Mouse (Mus musculus) stomach, embryonic 16.5 days (tissue): ENCODE measurements around the gene 2210408I21Rik. TPM values are rescaled to one million over a fixed set of nuclear protein-coding genes. Genes with fewer than 3 reads are reported as not detected.

Experiments
- ATAC-seq: fragments of 200-750 bp; cut with Nextera tagmentation; 2 replicates; pipeline ENCODE4 v1.8.0; 2017; ENCODE audit warnings: moderate number of reproducible peaks, moderate TSS enrichment; ENCODE audit not compliant: insufficient read depth, low FRiP score
- H3K27ac ChIP-seq: fragments of 300-500 bp; sonication (generic); 2 replicates; pipeline ENCODE4 v1.5.1; 2014; ENCODE audit warnings: low read length
- H3K27me3 ChIP-seq: fragments of 300-500 bp; sonication (generic); 2 replicates; pipeline ENCODE4 v1.6.1; 2014; ENCODE audit warnings: low read length, control low read depth, mixed read lengths; ENCODE audit not compliant: control insufficient read depth, insufficient read depth
- H3K36me3 ChIP-seq: fragments of 300-500 bp; sonication (generic); 2 replicates; pipeline ENCODE4 v1.6.1; 2014; ENCODE audit warnings: low read length; ENCODE audit not compliant: control insufficient read depth, insufficient read depth
- H3K4me1 ChIP-seq: fragments of 300-500 bp; sonication (generic); 2 replicates; pipeline ENCODE4 v1.6.1; 2014; ENCODE audit warnings: low read length, control low read depth, mixed read lengths; ENCODE audit not compliant: control insufficient read depth, insufficient read depth
- H3K4me2 ChIP-seq: fragments of 300-500 bp; sonication (generic); 2 replicates; pipeline ENCODE4 v1.6.1; 2014; ENCODE audit warnings: low read depth, low read length, mixed read lengths
- H3K4me3 ChIP-seq: fragments of 300-500 bp; sonication (generic); replicated peaks from 2 replicates; pipeline ENCODE4 v1.5.1; 2014; ENCODE audit warnings: mild to moderate bottlenecking, low read length
- H3K9ac ChIP-seq: fragments of 300-500 bp; sonication (generic); 2 replicates; pipeline ENCODE4 v1.6.1; 2014; ENCODE audit warnings: low read length
- H3K9me3 ChIP-seq: fragments of 300-500 bp; sonication (generic); replicated peaks from 2 replicates; pipeline ENCODE4 v1.6.1; 2016; ENCODE audit warnings: low read length, control low read depth; ENCODE audit not compliant: control insufficient read depth
- WGBS: fragments of 180-500 bp; shearing (Covaris S2); extraction: QIAGEN DNeasy Blood & Tissue Kit; methylation state at CpG from one replicate; pipeline ENCODE4 v1.1.7; 2014; 5-methylcytosine and 5-hydroxymethylcytosine counted together
- polyA plus RNA-seq: library from polyadenylated mRNA; unstranded; fragments of >200 nt; fragmentation: Nextera tagmentation; extraction: Ambion mirVana; gene quantifications from 2 replicates; pipeline ENCODE4 v1.2.1, GENCODE M21; 2015

The 2210408I21Rik gene
- polyA plus RNA-seq, 1 experiment from 2014 or later: 7.0 TPM

- Histone ChIP-seq H3K36me3 (no peaks in the 10 kb centered on the region), H3K9ac (no peak overlapping the region), H3K27me3 (no peaks in the 10 kb centered on the region), H3K4me2 (no peak overlapping the region), H3K27ac (no peak overlapping the region), H3K4me3 (no peak overlapping the region), H3K9me3 (no peaks in the 10 kb centered on the region), H3K4me1 (no peaks in the 10 kb centered on the region)
- no peak for ATAC-seq
- 43% methylated on average over 3 of the region's 3 CpGs for WGBS
Measured at GRCm38 (mm10) chr13:77262715-77263338, 127.5 kb downstream of the 2210408I21Rik start.

- H3K27ac ChIP-seq: no peak overlapping the region
- no peaks in the 10 kb centered on the region for H3K27me3 ChIP-seq
- H3K9ac ChIP-seq: no peak overlapping the region
- ATAC-seq: no peak
- no peaks in the 10 kb centered on the region for H3K4me1 ChIP-seq
- no peaks in the 10 kb centered on the region for H3K9me3 ChIP-seq
- no peaks in the 10 kb centered on the region for H3K36me3 ChIP-seq
- no peak overlapping the region for H3K4me3 ChIP-seq
- H3K4me2 ChIP-seq: no peak overlapping the region
- WGBS: 58% methylated on average over 7 of the region's 7 CpGs
Measured at GRCm38 (mm10) chr13:77263400-77264179, 128.2 kb downstream of the 2210408I21Rik start.

DNA sequence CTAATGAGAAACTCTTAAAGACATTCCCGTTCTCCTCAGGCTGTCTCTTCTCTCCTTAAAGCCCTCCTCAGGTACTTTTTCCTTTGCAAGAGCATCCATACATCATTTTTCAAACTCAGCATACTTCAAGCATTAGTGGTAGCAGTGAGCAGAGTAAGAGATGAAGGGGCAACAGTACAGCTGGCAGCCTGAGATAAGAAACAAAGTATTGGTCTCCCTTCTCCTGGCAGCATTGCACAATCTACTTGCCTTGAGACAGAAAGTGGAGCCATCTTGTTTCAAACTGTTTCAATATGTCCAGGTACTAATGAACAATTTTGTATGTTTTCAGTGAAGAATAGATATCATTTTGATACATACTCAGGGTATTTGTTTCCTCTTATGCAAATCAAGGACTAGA is 129.1 kb downstream of the 2210408I21Rik start:
- ATAC-seq: no peak
- Histone ChIP-seq H3K4me1 (no peaks in the 10 kb centered on the region), H3K27ac (no peak overlapping the region), H3K4me3 (no peak overlapping the region), H3K9me3 (no peaks in the 10 kb centered on the region), H3K4me2 (no peak overlapping the region), H3K9ac (no peak overlapping the region), H3K27me3 (no peaks in the 10 kb centered on the region), H3K36me3 (no peaks in the 10 kb centered on the region)
- 54% methylated on average over 1 of the region's 1 CpGs for WGBS

DNA sequence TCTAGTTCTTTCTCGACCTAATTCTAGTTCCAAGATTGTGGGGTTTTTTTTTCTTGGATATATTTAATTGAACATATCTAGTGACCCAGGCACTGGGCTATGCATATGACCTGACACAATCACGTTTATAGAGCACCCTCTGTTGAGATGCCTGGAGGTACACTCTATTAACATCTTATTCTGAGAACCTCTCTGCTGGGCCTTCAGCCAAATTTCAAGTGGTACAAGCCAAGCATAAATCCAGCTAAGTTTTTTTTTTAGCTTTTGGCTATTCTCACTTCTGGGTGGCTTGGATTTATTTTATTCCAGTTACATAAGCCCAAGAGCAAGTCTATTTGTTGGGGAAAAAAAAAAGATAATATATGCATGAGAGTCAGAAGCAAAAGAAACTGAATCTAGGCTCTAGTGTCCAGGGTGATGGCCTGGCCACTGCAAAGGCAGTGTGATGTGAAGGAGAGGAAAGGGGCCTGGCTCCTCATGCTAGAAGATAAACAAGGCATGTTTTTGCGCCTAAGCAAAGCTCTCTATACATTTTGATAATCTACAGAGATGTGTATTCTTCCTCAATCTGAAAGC is 139.9 kb downstream of the 2210408I21Rik start:
- Histone ChIP-seq H3K4me1 (no peaks in the 10 kb centered on the region), H3K27ac (no peak overlapping the region), H3K4me3 (no peak overlapping the region), H3K36me3 (no peaks in the 10 kb centered on the region), H3K27me3 (no peaks in the 10 kb centered on the region), H3K9me3 (no peaks in the 10 kb centered on the region), H3K9ac (no peak overlapping the region), H3K4me2 (no peak overlapping the region)
- no peak for ATAC-seq
- 60% methylated on average over 3 of the region's 3 CpGs for WGBS

DNA sequence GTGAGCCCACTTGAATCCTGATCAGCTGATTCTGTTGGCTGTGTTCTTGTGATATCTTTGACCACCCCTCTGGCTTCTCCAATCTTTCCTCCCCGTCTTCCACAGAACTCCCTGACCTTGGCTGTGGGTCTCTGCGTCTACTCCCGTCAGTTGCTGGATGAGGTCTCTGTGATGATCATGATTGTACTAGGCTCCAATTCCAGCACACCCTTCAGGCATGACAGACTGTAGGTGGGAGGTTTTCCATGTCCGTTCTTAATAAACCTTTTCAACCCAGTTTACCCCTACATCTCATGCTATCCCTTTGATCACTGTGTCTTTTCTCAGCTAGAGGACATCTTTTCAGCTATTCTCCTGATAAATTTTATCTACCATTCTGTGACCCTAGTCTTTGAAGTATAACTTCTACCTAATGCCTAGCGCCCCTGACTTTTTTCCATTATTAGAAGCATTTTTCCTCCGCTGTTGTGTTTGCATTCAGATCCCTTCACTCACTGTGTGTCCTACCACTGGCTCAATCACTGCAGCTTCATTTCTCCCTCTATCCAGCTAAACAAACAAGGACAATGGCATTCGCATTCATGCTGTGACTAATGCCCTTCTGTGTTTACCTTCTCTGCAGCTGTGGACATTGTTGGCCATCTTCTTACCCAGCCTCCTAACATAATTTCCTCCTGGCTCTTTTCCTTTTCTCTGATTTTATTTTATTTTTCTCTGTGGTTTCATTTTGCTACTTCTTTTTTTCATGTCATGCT is 143.5 kb downstream of the 2210408I21Rik start:
- WGBS: 69% methylated on average over 7 of the region's 7 CpGs
- Histone ChIP-seq H3K9ac (no peak overlapping the region), H3K27me3 (no peaks in the 10 kb centered on the region), H3K4me2 (no peak overlapping the region), H3K4me1 (no peaks in the 10 kb centered on the region), H3K27ac (no peak overlapping the region), H3K36me3 (no peaks in the 10 kb centered on the region), H3K4me3 (no peak overlapping the region), H3K9me3 (no peaks in the 10 kb centered on the region)
- ATAC-seq: no peak

- Histone ChIP-seq H3K9ac (no peak overlapping the region), H3K27me3 (no peaks in the 10 kb centered on the region), H3K4me3 (no peak overlapping the region), H3K36me3 (no peaks in the 10 kb centered on the region), H3K4me2 (no peak overlapping the region), H3K4me1 (no peaks in the 10 kb centered on the region), H3K27ac (no peak overlapping the region), H3K9me3 (no peaks in the 10 kb centered on the region)
- WGBS: 81% methylated on average over 3 of the region's 3 CpGs
- no peak for ATAC-seq
Measured at GRCm38 (mm10) chr13:77295519-77295918, 160.2 kb downstream of the 2210408I21Rik start.

- WGBS: 48% methylated on average over 1 of the region's 1 CpGs
- Histone ChIP-seq H3K4me2 (no peak overlapping the region), H3K4me3 (no peak overlapping the region), H3K27ac (no peak overlapping the region), H3K36me3 (no peaks in the 10 kb centered on the region), H3K9me3 (no peaks in the 10 kb centered on the region), H3K4me1 (no peaks in the 10 kb centered on the region), H3K27me3 (no peaks in the 10 kb centered on the region), H3K9ac (no peak overlapping the region)
- ATAC-seq: no peak
Measured at GRCm38 (mm10) chr13:77324101-77324500, 188.8 kb downstream of the 2210408I21Rik start.

DNA sequence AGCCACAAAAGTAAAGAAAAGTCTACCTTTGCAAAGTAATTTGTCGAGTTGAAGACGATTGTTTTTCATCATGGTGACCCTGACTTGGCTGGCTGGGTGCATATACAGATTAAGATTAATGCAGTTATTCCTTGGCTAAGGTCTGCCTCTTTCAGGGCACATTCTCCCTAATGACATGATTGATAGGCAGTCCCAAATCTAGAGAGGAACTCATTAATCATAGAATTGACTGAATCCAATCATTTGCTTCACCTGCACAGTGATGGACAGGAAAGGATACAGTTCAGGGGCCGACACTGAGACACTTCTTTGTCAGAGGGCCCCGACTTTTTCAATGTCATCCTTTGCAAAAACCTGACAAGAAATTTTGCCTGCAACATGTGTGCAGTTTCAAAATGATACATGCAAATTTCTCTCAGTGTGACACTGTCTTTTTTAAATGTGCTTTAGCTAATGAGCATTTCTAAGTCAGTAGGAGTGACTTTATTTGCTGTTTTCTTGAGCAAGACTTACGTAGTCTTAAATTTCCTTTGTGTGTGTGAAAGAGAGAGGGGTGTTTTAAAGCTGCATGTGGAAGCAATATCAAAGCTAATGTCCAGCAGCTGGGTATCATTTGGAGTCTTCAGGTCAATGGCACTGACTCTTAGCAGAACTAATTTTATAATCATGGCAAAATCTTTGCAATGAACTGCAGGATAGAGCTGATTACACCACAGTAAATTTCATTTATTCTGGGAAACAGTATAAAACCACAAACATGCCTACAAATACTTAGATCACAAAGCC is 191.0 kb downstream of the 2210408I21Rik start:
- Histone ChIP-seq H3K4me1 (no peaks in the 10 kb centered on the region), H3K27ac (no peak overlapping the region), H3K9me3 (no peaks in the 10 kb centered on the region), H3K9ac (no peak overlapping the region), H3K36me3 (no peaks in the 10 kb centered on the region), H3K4me2 (no peak overlapping the region), H3K27me3 (no peaks in the 10 kb centered on the region), H3K4me3 (no peak overlapping the region)
- no peak for ATAC-seq
- WGBS: 49% methylated on average over 5 of the region's 5 CpGs
